Mouse (Mus musculus): Measurements from ENCODE around the gene Arpc2.

DNA sequence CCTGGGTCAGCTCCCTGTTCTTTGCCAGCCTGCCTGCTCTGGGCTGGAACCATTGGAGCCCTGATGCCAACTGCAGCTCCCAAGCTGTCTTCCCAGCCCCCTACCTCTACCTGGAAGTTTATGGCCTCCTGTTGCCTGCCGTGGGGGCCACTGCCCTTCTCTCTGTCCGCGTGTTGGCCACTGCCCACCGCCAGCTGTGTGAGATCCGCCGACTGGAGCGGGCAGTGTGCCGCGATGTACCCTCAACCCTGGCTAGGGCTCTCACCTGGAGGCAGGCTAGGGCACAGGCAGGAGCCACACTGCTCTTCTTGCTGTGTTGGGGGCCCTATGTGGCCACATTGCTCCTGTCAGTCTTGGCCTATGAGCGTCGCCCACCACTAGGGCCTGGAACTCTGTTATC lies 43.1 kb downstream of the Arpc2 start:
- no peak for TF ChIP-seq CTCF (IDR thresholded peaks at IDR 0.05; ENCODE audit: low read depth)
- TF ChIP-seq EP300 (IDR thresholded peaks at IDR 0.05; ENCODE audit: low read depth) = no peak

Measured in liver, postnatal 0 days (tissue).